Mouse (Mus musculus) liver, embryonic 13.5 days (tissue): ENCODE results near the gene Mybpc1. TPM values are rescaled to one million over a fixed set of nuclear protein-coding genes. Genes with fewer than 3 reads are reported as not detected.
"Not testable (repeated sequence)": the region's sequence is repeated elsewhere in the genome, so short reads cannot be mapped to it uniquely, and the experiment has no call there.

ENCODE experiments used
- ATAC-seq: fragments of 200-750 bp; cut with Nextera tagmentation; 2 replicates; pipeline ENCODE4 v1.8.0; 2017; ENCODE audit warnings: low read depth, mild to moderate bottlenecking, moderate number of reproducible peaks, moderate library complexity
- DNase-seq: peaks from one replicate; pipeline ENCODE4 v3.0.0; 2022
- H3K27ac ChIP-seq: fragments of 300-500 bp; sonication (generic); 2 replicates; pipeline ENCODE4 v1.5.1; 2015; ENCODE audit warnings: moderate library complexity, mild to moderate bottlenecking, inconsistent platforms
- H3K27me3 ChIP-seq: fragments of 300-500 bp; sonication (generic); 2 replicates; pipeline ENCODE4 v1.6.1; 2015; ENCODE audit warnings: mild to moderate bottlenecking, inconsistent platforms
- H3K36me3 ChIP-seq: fragments of 300-500 bp; sonication (generic); 2 replicates; pipeline ENCODE4 v1.6.1; 2015; ENCODE audit warnings: mild to moderate bottlenecking, inconsistent platforms
- H3K4me1 ChIP-seq: fragments of 300-500 bp; sonication (generic); replicated peaks from 2 replicates; pipeline ENCODE4 v1.6.1; 2015; ENCODE audit warnings: inconsistent platforms
- H3K4me2 ChIP-seq: fragments of 300-500 bp; sonication (generic); 2 replicates; pipeline ENCODE4 v1.6.1; 2015; ENCODE audit warnings: inconsistent platforms, mild to moderate bottlenecking, moderate library complexity
- H3K4me3 ChIP-seq: fragments of 300-500 bp; sonication (generic); replicated peaks from 2 replicates; pipeline ENCODE4 v1.5.1; 2015; ENCODE audit warnings: mild to moderate bottlenecking, inconsistent platforms
- H3K9ac ChIP-seq: fragments of 300-500 bp; sonication (generic); 2 replicates; pipeline ENCODE4 v1.6.1; 2015; ENCODE audit warnings: mild to moderate bottlenecking, inconsistent platforms
- H3K9me3 ChIP-seq: fragments of 300-500 bp; sonication (generic); replicated peaks from 2 replicates; pipeline ENCODE4 v1.6.1; 2016; ENCODE audit warnings: inconsistent platforms
- WGBS: fragments of 180-500 bp; shearing (Covaris S2); methylation state at CpG from one replicate; pipeline ENCODE4 v1.1.7; 2015; ENCODE audit not compliant: insufficient replicate concordance; 5-methylcytosine and 5-hydroxymethylcytosine counted together
- polyA plus RNA-seq: library from polyadenylated mRNA; unstranded; fragments of >200 nt; fragmentation: Nextera tagmentation; extraction: Ambion mirVana; gene quantifications from 2 replicates; pipeline ENCODE4 v1.2.1, GENCODE M21; 2015

Mybpc1 gene
- polyA plus RNA-seq, 1 experiment from 2014 or later: 0.62 TPM

DNA sequence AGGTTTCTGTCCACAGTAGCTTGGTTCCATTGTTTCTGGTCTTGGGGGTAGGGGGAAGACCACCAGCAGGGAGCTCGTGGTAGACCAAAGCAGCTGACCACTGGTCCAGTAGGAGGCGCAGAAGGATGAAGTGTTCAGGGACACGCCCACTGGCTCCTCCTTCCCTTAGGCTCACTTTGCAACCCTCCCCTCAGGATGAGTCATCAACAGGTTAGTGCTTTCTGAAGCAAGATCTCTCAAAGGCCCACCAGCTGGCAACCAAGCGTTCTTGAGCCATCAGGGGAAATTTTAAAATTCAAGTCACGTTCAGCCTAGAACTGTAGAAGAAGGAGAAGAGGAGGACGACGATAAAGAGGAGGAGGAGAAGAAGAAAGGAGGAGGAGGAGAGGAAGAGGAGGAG, 113.3 kb downstream of the Mybpc1 start:
- no peak for ATAC-seq
- no peaks in the 10 kb centered on the region for H3K9me3 ChIP-seq

DNA sequence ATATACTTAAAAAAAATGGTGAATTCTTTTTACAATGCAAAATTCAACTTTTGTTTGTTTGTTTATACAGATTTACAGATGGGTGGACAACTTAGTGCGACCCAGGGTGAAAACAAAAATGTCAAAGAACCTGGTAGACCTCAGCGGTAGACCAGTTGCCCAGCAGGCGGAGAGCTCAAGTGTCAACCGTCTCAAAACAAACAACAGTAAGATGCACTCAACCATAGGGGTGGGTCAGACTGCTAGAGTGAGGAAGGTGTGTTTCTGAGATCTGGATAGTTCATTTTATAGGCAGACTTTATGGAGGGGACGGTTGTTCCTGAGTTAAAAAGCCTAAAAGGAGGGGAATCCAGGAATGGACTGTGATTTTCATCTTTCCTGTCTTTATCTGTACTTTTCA, 116.3 kb downstream of the Mybpc1 start:
- Histone ChIP-seq H3K27me3 (no peaks in the 10 kb centered on the region), H3K36me3 (no peaks in the 10 kb centered on the region), H3K4me1 (no peaks in the 10 kb centered on the region), H3K4me3 (no peak overlapping the region), H3K27ac (no peak overlapping the region), H3K9me3 (no peaks in the 10 kb centered on the region), H3K4me2 (no peak overlapping the region), H3K9ac (no peak overlapping the region)
- no peak for DNase-seq
- 72% methylated on average over 5 of the region's 5 CpGs for WGBS
- ATAC-seq: no peak

More for the DNA sequence above, 113.3 kb downstream of the Mybpc1 start:
- Histone ChIP-seq H3K9ac (no peak overlapping the region), H3K4me2 (no peak overlapping the region), H3K27ac (no peak overlapping the region), H3K4me3 (no peak overlapping the region), H3K27me3 (no peaks in the 10 kb centered on the region), H3K36me3 (no peaks in the 10 kb centered on the region), H3K4me1 (no peaks in the 10 kb centered on the region)
- 40% methylated on average over 7 of the region's 7 CpGs for WGBS
- DNase-seq: no peak

DNA sequence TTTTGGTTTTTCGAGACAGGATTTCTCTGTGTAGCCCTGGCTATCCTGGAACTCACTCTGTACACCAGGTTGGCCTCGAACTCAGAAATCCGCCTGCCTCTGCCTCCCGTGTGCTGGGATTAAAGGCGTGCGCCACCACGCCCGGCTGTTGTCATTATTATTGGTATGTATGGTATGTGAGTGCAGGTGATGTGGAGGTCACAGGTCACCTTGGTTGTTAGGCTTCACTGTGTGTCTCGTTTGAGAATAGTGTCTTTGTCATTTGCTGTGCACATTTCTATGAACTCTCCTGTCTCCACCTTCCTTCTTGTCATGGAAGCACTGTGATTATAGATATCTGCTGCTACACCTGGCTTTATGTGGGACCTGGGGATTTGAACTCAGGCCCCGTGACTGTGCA, 122.1 kb downstream of the Mybpc1 start:
- H3K36me3 ChIP-seq, ATAC-seq, H3K27me3 ChIP-seq, H3K9ac ChIP-seq, H3K9me3 ChIP-seq, H3K4me1 ChIP-seq, H3K27ac ChIP-seq, H3K4me3 ChIP-seq, DNase-seq, H3K4me2 ChIP-seq: not testable (repeated sequence)
- 72% methylated on average over 10 of the region's 10 CpGs for WGBS

Other genes starting within 250 kb of the Mybpc1 start
- gene Dram1, start 226.1 kb downstream of the Mybpc1 start, polyA plus RNA-seq: 0.77 and 1.00 TPM in 2 replicates
- gene Gnptab, start 226.0 kb downstream of the Mybpc1 start, polyA plus RNA-seq: 4.0 and 5.3 TPM in 2 replicates
- gene Sycp3, start 145.6 kb downstream of the Mybpc1 start, polyA plus RNA-seq: 0.13 TPM in 1 of 2 replicates, not detected in the other
- gene Chpt1, start 101.1 kb downstream of the Mybpc1 start, polyA plus RNA-seq: 4.2 and 5.1 TPM in 2 replicates
- gene Spic, start 79.9 kb upstream of the Mybpc1 start, polyA plus RNA-seq: 7.8 and 8.5 TPM in 2 replicates
- 71.7 and 85.0 TPM in 2 replicates for gene Arl1, start 125.7 kb upstream of the Mybpc1 start, polyA plus RNA-seq
- 7.5 and 10.0 TPM in 2 replicates for gene Utp20, start 221.7 kb upstream of the Mybpc1 start, polyA plus RNA-seq